Mouse (Mus musculus) heart, adult 2 months (tissue): ENCODE measurements around the gene Dlg1. TPM values are rescaled to one million over a fixed set of nuclear protein-coding genes. Genes with fewer than 3 reads are reported as not detected.
A peak's percentile ranks its signal among the peaks of the same experiment; 100 is the strongest.

Experiments
- DNase-seq, 2 experiments: peaks; one replicate each; pipeline ENCODE4 v3.0.0; 2021
- H3K27ac ChIP-seq: fragments of 200-600 bp; 2 replicates; pipeline ENCODE4 v1.8.1; 2022
- H3K27me3 ChIP-seq: fragments of 200-500 bp; 2 replicates; pipeline ENCODE4 v1.6.1; 2012; ENCODE audit warnings: mild to moderate bottlenecking, low read length, inconsistent platforms, mixed read lengths; ENCODE audit not compliant: control insufficient read depth, insufficient read depth
- H3K36me3 ChIP-seq: fragments of 200-500 bp; 2 replicates; pipeline ENCODE4 v1.6.1; 2012; ENCODE audit warnings: low read length, inconsistent platforms; ENCODE audit not compliant: control insufficient read depth, insufficient read depth
- H3K4me1 ChIP-seq: fragments of 200-500 bp; 2 replicates; pipeline ENCODE4 v1.6.1; 2011; ENCODE audit warnings: low read length; ENCODE audit not compliant: control insufficient read depth, insufficient read depth
- H3K4me3 ChIP-seq: fragments of 200-600 bp; 2 replicates; pipeline ENCODE4 v1.8.1; 2022
- H3K79me2 ChIP-seq: fragments of 200-500 bp; replicated peaks from 2 replicates; pipeline ENCODE4 v1.6.1; 2012; ENCODE audit warnings: mild to moderate bottlenecking, inconsistent platforms, low read length, moderate library complexity, mixed read lengths; ENCODE audit not compliant: control insufficient read depth, insufficient read depth
- H3K9ac ChIP-seq: fragments of 200-500 bp; 2 replicates; pipeline ENCODE4 v1.6.1; 2012; ENCODE audit warnings: low read depth, mild to moderate bottlenecking, control low read depth, inconsistent platforms, low read length, mixed read lengths
- CTCF ChIP-seq: fragments of 200-600 bp; IDR thresholded peaks from 2 replicates; pipeline ENCODE4 v1.8.1; 2022; ENCODE audit warnings: antibody characterized with exemption, mild to moderate bottlenecking, moderate library complexity
- EP300 ChIP-seq: fragments of 200-500 bp; IDR thresholded peaks from 2 replicates; pipeline ENCODE4 v1.6.1; 2011; ENCODE audit warnings: low read depth, low read length, control low read depth; ENCODE audit not compliant: insufficient read depth
- POLR2A ChIP-seq: fragments of 200-500 bp; IDR thresholded peaks from 2 replicates; pipeline ENCODE4 v1.6.1; 2011; ENCODE audit warnings: mild to moderate bottlenecking, low read depth, low read length, control low read depth; ENCODE audit not compliant: insufficient read depth
- WGBS: fragments of 180-500 bp; shearing (Covaris S2); methylation state at CpG from one replicate; pipeline ENCODE4 v1.1.7; 2018; 5-methylcytosine and 5-hydroxymethylcytosine counted together
- intact Hi-C: fragments of 180-260 bp; cut with DNase I; formaldehyde crosslinking; loops from one replicate; pipeline ENCODE4 v1.15.1; 2025
- polyA plus RNA-seq: library from polyadenylated mRNA; depleted of rRNA; stranded (reverse); fragments of >200 nt; gene quantifications from 2 replicates; pipeline ENCODE4 v1.2.3, GENCODE M21; 2012
- total RNA-seq, 2 experiments: library from RNA; stranded (reverse); gene quantifications; 2 replicates each; pipeline ENCODE4 v1.2.3; 2021

Gene Dlg1
- total and polyA plus RNA-seq, 3 experiments = 14.9 to 61.9 (median 56.2) TPM

DNA sequence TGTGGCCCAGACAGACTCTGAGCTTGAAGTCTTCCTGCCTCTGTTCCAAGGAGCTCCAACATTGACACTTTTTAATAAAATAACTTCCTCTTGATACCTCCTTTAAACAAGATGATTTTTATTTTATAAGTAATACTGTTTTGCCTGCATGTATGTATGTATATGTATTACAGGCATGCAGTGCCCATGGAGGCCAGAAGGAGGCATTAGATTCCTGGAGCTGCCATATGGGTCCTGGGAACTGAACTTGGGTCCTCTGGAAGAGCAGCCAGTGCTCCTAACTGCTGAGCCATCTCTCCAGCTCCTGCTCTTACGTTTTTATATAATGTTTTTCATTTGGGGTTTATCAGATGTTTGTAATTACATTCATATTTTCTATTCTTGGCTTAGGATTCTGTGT, 9.0 kb downstream of the Dlg1 start:
- no peak overlapping the region for H3K9ac ChIP-seq
- no peak for DNase-seq
- H3K27ac ChIP-seq = no peak overlapping the region
- peaks cover 4% of the 10 kb centered on the region; the same call in 1 of the 2 replicates for H3K79me2 ChIP-seq
- intact Hi-C loops = no loop called here
- 81% methylated on average over 1 of the region's 1 CpGs for WGBS
- H3K4me1 ChIP-seq = no peaks in the 10 kb centered on the region
- peak; percentile 26; the same call in 1 of the 2 replicates for TF ChIP-seq CTCF
- no peak for TF ChIP-seq POLR2A
- no peak for TF ChIP-seq EP300
- H3K4me3 ChIP-seq = no peak overlapping the region
- H3K27me3 ChIP-seq = no peaks in the 10 kb centered on the region
- peaks cover 2% of the 10 kb centered on the region; the same call in 1 of the 2 replicates for H3K36me3 ChIP-seq

DNA sequence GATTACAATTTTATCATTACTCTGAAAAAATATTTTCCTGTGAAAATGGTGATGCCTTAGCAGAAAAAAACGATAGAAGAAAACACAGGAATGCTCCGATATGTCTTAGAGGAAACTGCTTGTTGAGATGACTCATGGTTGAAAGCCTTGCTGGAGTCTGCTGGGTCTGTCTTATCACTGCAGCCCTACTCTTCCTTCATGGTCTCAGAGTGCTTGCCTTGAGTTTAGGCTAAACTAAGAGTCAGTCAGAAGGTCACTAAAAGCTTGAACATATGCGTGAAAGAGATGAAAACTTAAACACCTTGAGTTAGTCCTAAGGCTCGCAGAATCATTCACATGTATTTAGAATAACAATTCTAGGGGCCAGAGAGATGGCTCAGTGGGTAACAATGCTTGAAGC, 14.2 kb downstream of the Dlg1 start:
- no peaks in the 10 kb centered on the region for H3K4me1 ChIP-seq
- no peak overlapping the region for H3K4me3 ChIP-seq
- no peak for TF ChIP-seq CTCF
- DNase-seq = no peak
- H3K27ac ChIP-seq = no peak overlapping the region
- H3K27me3 ChIP-seq = no peaks in the 10 kb centered on the region
- intact Hi-C loops = no loop called here
- H3K9ac ChIP-seq = no peak overlapping the region
- 60% methylated on average over 4 of the region's 4 CpGs for WGBS
- peaks cover 1% of the 10 kb centered on the region; the same call in 1 of the 2 replicates for H3K79me2 ChIP-seq
- no peaks in the 10 kb centered on the region for H3K36me3 ChIP-seq

DNA sequence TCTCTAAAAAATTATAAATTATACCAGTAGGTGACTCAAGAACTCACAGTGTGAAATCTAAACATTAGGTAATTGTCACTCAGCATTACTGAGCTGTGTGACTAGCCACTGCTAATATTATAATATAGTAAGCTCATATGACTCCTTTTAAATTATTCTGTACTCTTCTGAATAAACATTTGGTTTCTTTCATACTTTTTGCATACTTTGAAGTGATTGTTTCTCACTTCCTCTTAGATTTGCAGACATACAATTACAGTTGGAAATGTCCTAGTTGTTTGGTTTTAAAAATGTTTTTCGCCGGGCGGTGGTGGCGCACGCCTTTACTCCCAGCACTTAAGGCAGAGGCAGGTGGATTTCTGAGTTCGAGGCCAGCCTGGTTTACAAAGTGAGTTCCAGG, 19.0 kb downstream of the Dlg1 start:
- WGBS = 96% methylated on average over 6 of the region's 6 CpGs
- no peak for TF ChIP-seq POLR2A
- TF ChIP-seq CTCF = no peak
- TF ChIP-seq EP300 = no peak
- peaks cover 6% of the 10 kb centered on the region for H3K36me3 ChIP-seq
- peaks cover 3% of the 10 kb centered on the region; the same call in 1 of the 2 replicates for H3K79me2 ChIP-seq
- H3K27ac ChIP-seq = no peak overlapping the region
- no peak for DNase-seq
- no peak overlapping the region for H3K9ac ChIP-seq
- intact Hi-C loops = no loop called here
- H3K27me3 ChIP-seq = no peaks in the 10 kb centered on the region
- H3K4me1 ChIP-seq = no peaks in the 10 kb centered on the region; the same call in 1 of the 2 replicates
- H3K4me3 ChIP-seq = no peak overlapping the region

DNA sequence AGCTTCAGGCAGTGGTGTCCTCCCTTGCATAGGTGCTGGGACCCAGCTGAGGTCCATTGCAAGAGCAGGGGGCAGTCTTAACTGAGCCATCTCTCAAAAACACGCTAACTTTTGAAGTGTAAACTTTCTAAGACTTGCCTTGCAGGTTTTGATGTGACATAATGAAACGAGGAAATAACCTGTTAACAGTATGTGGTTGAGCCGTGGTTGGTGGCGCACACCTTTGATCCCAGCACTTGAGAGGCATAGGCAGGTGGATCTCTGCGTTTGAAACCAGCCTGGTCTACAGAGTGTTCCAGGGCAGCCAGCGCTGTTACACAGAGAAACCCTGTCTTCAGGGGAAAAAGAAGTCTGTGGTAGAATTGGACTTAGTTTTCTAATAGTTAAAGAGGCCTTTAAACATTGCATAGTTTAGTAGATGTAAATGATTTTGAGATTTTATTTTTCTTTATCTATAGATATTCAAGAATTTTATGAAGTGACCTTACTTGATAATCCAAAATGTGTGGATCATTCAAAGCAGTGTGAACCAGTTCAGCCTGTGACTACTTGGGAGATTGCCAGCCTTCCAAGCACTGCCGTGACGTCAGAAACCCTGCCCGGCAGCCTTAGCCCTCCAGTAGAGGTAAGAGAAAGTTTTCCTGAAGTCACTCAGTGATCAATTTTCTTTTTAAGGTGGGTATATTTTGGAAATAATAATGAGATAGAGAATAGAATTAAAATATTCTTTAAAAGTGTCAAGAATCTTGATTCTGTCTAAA, 20.6 kb downstream of the Dlg1 start:
- intact Hi-C loops = no loop called here
- Histone ChIP-seq H3K4me1 (no peaks in the 10 kb centered on the region; the same call in 1 of the 2 replicates), H3K27me3 (no peaks in the 10 kb centered on the region), H3K9ac (no peak overlapping the region), H3K27ac (no peak overlapping the region), H3K4me3 (no peak overlapping the region), H3K79me2 (peaks cover 3% of the 10 kb centered on the region; the same call in 1 of the 2 replicates), H3K36me3 (peaks cover 6% of the 10 kb centered on the region)
- no peak for DNase-seq
- TF ChIP-seq EP300 = no peak
- TF ChIP-seq POLR2A = no peak
- TF ChIP-seq CTCF = no peak
- 73% methylated on average over 9 of the region's 9 CpGs for WGBS

DNA sequence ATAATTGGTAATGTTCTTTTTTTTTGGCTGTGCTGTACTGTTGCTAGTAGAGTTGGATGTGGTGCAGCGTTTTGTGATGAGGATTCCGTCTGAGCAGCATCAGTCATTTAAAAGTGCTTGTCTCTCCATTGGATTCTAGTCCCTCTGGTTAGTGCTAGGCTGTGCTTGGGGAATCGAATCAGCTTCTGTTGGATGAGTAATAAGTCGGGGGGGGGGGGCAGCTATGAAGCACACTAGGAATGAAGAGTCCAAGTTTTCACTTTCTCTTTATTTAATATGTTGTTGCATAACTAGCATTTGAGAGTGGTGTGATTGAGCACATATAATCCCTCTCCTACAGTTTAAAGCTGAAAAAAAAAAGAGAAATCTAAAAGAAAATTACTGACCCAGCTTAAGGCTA, 21.5 kb downstream of the Dlg1 start:
- no peak overlapping the region for H3K9ac ChIP-seq
- no peak for TF ChIP-seq POLR2A
- no peak for TF ChIP-seq CTCF
- TF ChIP-seq EP300 = no peak
- H3K36me3 ChIP-seq = peaks cover 6% of the 10 kb centered on the region
- DNase-seq = no peak
- 76% methylated on average over 4 of the region's 4 CpGs for WGBS
- H3K4me3 ChIP-seq = no peak overlapping the region
- no peak overlapping the region for H3K27ac ChIP-seq
- no peaks in the 10 kb centered on the region; the same call in 1 of the 2 replicates for H3K4me1 ChIP-seq
- H3K27me3 ChIP-seq = no peaks in the 10 kb centered on the region
- peaks cover 3% of the 10 kb centered on the region; the same call in 1 of the 2 replicates for H3K79me2 ChIP-seq
- intact Hi-C loops = no loop called here

DNA sequence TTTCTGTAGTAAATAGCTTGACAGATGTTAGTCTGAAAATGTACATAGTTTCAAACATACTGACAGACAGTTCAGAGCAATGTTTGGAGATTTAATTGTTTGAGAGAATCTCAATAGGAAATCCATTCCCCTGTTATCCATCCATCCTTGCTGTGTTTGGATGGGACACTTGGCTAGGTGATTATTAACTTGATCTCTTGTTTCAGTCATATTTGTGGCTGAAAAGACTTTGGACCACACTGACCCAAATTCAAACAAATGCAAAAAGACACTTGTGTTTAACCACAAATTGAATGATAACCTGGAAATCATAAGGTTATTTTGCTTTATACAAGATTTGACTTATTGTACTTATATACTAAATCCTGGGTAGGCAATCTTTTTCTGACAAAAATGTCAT, 24.5 kb downstream of the Dlg1 start:
- intact Hi-C loops = no loop called here
- no peaks in the 10 kb centered on the region for H3K27me3 ChIP-seq
- H3K4me1 ChIP-seq = no peaks in the 10 kb centered on the region; the same call in 1 of the 2 replicates
- H3K4me3 ChIP-seq = no peak overlapping the region
- H3K79me2 ChIP-seq = 0 out of 2 replicates have a peak, but pooled peaks cover 2% of the 10 kb centered on the region
- H3K9ac ChIP-seq = no peak overlapping the region
- TF ChIP-seq EP300 (no peak), POLR2A (no peak), CTCF (no peak)
- no peak for DNase-seq
- peaks cover 6% of the 10 kb centered on the region for H3K36me3 ChIP-seq
- no peak overlapping the region for H3K27ac ChIP-seq
